Mouse (Mus musculus) embryonic fibroblast, embryonic 13.5 days (primary cell): ENCODE measurements at regions not wholly inside any gene's neighbourhood (a gene's known extent, or its start where the extent isn't known, plus 50 kb on each side); places are given as distances from the start of the nearest gene placed in this dataset.

Source experiments
- CTCF ChIP-seq: IDR thresholded peaks from 2 replicates; pipeline ENCODE4 v1.5.1; 2011; ENCODE audit warnings: mild to moderate bottlenecking, control low read depth, low read length, moderate library complexity, borderline replicate concordance; ENCODE audit not compliant: insufficient read depth
- POLR2A ChIP-seq: IDR thresholded peaks from 2 replicates; pipeline ENCODE4 v1.6.1; 2011; ENCODE audit warnings: low read depth, mild to moderate bottlenecking, control low read depth, low read length, moderate library complexity

DNA sequence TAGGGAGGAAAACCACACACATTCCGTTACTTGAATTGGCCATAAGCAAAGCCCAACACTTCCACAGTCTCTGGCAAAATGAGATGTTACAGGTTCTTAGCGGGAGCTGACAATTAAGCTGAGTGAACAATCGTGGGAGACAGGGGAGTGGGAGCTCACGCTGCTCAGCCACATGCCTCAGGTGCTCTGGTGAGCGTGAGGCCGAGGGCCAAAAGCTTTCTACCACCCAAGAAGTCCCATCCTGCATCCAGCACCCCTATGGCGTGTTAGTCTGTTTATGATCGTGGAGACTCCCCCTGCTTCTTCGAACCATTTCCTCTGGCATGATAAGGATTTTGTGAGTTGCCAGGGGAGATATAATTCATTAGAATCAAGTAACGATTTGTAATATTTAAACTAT, 93.3 kb downstream of the Fzd1 start:
- no peak for TF ChIP-seq CTCF
- TF ChIP-seq POLR2A, result no peak
